Mouse (Mus musculus): ENCODE results near the gene Scaf8.

Scaf8 gene

DNA sequence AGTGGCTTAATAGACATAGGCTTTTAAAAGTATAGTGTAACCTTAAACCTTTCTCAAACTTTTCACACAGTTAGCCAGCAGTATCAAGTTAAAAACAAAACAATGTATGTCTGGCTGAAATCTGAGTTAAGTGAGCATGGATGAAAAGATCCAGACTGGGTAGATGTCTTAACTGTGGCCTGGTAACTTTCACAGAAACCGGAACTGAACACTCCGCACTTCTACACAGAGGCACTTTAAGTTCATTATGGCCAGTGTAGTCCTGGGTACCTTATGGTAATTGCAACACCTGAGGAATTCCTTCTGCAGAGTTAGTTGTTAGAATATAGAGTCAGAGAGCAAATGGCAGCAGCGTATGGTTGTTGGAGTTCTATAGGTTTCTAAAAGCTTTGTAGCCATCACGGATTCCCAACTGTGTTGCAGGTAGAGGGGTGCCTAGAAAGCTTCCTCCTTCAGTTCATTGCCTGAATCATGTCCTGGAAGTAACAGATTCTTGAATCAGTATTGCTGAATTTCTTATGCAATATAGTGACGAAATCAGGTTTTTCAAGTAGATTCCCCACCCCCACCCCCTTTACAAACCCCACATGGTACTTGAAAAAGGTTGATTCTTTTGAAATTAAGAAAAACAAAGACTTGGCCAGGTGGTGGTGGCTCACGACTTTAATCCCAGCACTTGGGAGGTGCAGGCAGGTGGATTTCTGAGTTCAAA is 92.9 kb downstream of the Scaf8 start:
- no peak for DNase-seq (ENCODE audit: low spot score in 2 of 2)

GRCm38 (mm10) chr17:3208471-3208870 is 93.7 kb downstream of the Scaf8 start:
- DNase-seq (ENCODE audit: low spot score in 2 of 2), result no peak

DNA sequence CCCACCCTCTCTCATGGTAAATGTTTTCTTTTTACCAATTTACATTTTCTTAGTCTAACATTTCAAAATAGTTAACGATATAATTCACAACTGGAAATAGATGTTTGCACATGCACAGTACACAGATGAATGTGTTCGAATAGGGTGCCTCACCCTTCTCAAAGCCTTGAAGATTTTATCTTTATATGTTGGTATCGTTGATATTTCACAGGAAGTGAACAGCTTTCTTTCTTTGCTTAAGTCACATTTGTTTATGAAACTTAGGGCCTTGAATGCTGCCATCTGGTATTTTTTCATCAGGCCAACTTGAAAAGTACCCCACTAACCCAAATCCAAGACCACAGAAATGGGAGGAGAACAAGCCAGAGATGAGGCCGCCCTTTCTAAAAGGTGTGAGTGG is 94.8 kb downstream of the Scaf8 start:
- no peak for DNase-seq (ENCODE audit: low spot score in 2 of 2)

GRCm38 (mm10) chr17:3210134-3210533 is 95.4 kb downstream of the Scaf8 start:
- DNase-seq (ENCODE audit: low spot score in 2 of 2), result no peak

DNA sequence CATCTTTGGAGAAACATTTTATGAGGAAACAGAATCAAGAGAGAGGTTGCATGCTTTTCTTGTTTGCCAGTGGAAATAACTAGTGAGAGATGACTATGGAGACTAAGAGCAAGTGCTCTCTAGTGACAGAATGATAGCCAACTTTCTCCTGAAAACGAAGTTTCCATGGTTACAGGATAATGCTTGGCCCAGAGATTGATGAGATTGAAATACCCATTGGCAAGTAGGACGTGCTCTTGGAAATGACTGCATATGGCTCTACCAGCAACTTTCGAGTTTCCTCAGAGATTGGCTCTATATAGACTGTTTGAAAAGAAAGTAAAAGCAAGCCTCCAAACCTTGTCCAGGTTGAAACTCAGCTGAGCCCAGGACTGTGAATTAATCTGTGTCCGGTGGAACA is 97.3 kb downstream of the Scaf8 start:
- no peak for DNase-seq (ENCODE audit: low spot score in 2 of 2)

- DNase-seq (ENCODE audit: low spot score in 2 of 2), result no peak
These were observed 98.1 kb downstream of the Scaf8 start for GRCm38 (mm10) chr17:3212886-3213285.

DNA sequence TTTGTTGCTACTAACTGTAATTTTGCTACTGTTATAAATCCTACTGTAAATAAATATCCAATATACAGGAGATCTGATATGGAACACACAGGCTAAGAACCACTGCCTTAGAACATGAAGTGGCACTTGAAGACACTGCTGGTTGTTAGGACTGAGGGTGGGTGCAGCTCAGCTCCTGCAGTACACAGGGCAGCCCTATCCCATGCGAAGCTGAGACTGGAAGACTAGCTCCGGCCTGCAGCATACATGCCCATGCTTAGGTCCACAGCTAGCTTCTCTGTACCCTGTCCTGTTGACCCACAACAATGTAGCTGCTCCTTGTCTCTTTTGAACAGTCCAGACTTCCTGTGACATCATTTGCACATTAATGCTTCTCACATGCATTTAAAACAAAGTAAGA is 100.1 kb downstream of the Scaf8 start:
- no peak for DNase-seq (ENCODE audit: low spot score in 2 of 2)

GRCm38 (mm10) chr17:3217023-3217422 is 102.3 kb downstream of the Scaf8 start:
- no peak for DNase-seq (ENCODE audit: low spot score in 2 of 2)

- DNase-seq (ENCODE audit: low spot score in 2 of 2), result peak in 1 of 2 experiments; percentile 18
These were observed 103.6 kb downstream of the Scaf8 start for GRCm38 (mm10) chr17:3218364-3218763.

DNA sequence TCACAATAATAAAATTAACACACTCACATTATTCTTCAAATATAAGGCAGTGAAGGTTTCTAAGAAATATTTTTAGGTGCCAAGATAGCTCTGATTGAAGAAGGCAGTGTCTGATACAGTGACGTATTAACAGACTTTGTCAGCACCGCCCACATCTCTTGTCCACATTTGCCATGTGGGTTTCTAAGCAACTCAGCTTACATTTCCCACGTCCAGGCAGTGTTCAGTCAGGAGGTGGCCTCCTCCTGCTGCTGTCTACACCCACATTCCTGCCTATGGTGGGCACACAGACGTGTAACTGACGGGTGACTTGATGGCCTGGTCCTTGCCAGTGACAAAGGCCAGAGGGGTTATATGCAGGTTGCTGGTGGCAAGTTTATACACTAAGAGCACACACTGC is 104.1 kb downstream of the Scaf8 start:
- no peak for DNase-seq (ENCODE audit: low spot score in 2 of 2)

GRCm38 (mm10) chr17:3220201-3220600 is 105.4 kb downstream of the Scaf8 start:
- DNase-seq (ENCODE audit: low spot score in 2 of 2), result no peak

- no peak for DNase-seq (ENCODE audit: low spot score in 2 of 2)
These were observed 108.3 kb downstream of the Scaf8 start for GRCm38 (mm10) chr17:3223071-3223470.

DNA sequence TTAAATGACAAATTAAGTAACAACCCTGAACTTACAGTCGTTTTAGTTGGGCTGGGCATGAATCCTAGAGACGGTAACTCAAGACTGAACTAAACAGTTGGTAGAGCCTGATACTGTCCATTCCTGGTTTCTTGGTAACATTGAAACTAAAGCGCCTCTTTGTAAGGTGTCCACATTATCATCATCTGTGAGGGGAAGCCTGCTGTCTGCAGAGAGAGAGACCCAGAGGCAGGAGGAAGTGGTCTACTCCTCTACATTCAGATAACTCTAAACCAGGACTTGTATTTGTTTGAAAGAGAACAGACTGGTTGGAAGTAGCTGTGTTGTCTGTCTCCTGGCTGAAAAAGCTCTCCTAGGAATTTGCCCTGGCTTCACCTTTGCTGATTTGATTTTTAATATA is 108.9 kb downstream of the Scaf8 start:
- no peak for DNase-seq (ENCODE audit: low spot score in 2 of 2)

GRCm38 (mm10) chr17:3224383-3225106 is 109.8 kb downstream of the Scaf8 start:
- DNase-seq (ENCODE audit: low spot score in 2 of 2), result peak; percentile 60 to 77

GRCm38 (mm10) chr17:3230231-3231000 is 115.6 kb downstream of the Scaf8 start:
- DNase-seq (ENCODE audit: low spot score in 2 of 2), result no peak

DNA sequence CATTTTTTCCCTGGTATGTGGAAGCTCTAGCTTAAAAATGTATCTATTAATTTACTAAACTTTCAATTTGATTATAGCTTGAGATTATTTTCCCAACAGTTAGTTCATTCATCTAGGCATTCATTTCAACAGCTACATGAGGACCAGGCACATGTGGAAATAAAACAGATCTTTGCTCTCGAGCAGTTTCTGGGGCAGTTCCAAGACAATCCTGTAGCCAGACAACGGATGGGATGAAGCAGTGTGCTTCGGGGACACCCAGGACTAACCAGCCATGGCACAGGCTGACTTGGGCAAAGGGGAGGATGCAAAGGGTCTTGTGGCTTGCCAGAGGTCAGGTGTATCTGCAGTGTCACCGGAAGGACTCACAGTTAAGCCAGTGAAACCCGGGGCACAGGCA is 117.9 kb downstream of the Scaf8 start:
- no peak for DNase-seq (ENCODE audit: low spot score in 2 of 2)

DNA sequence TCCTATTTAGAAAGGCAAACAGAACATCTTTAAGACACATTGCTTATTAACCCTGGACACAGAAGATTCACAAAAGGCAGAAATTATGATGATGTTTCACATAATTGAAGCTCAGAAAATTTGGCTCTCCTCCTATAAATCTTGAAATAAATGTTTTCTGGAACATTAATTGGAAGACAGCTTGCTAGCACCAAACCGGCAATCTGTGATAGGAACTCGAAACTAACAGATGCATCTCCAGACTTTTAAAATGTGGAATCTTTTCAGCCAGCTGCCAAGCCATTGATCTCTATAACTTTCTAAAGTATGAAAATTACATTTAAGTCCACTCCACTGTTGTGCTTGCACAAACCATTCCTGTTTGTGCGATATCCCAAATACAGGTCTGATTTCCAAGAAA is 128.9 kb downstream of the Scaf8 start:
- no peak for DNase-seq (ENCODE audit: low spot score in 2 of 2)

- DNase-seq (ENCODE audit: low spot score in 2 of 2), result no peak
These were observed 130.3 kb downstream of the Scaf8 start for GRCm38 (mm10) chr17:3244881-3245739.

- no peak for DNase-seq (ENCODE audit: low spot score in 2 of 2)
These were observed 132.0 kb downstream of the Scaf8 start for GRCm38 (mm10) chr17:3246665-3247370.
